ENCODE assay signal across 20 mouse cellular contexts in the genomic region with DNA sequence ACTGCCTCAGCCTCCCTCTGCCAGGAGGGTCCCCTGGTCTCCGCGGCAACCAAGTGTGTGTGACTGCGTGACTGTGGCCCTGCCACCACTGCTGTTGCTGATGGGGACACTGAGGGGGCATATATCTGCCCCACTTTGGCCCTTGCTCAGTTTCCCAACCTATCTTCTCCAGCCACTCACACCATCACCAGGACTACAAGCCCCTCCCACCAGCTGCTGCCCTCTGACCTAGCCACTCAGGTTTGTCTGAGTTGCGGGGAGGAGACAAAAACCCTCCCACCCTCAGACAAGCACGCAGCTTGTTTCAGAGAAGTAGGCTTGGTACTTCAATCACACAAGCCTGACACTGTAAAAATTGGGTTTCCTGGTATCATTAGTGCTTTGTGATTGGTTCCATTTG. TPM values are rescaled to one million over a fixed set of nuclear protein-coding genes. Genes with fewer than 3 reads are reported as not detected.
DNase-seq lines count a peak whose midpoint lies in the region; ATAC-seq lines count a peak whose summit lies in the region.
"Had no signal": no experiment of that assay in that cellular context is flagged by ENCODE, and none has a peak within 500 bp of the region (broad histone marks: within the 10 kb centered on the region; RNA-seq: fewer than 3 reads in every experiment).

No protein-coding gene starts in this region.

- no peak for ATAC-seq in neural tube, embryonic 13.5 days (ENCODE audit: low read depth)
- ATAC-seq in neural tube, embryonic 15.5 days (ENCODE audit: low FRiP score), result no peak
- peak; percentile 22; the same call in 1 of the 2 replicates for ATAC-seq in erythroid progenitor cell, adult 5-6 weeks (replicated peaks; ENCODE audit: low FRiP score, poor library complexity, severe bottlenecking)
- no peak for ATAC-seq in frontal cortex, adult (ENCODE audit: low TSS enrichment)
- ATAC-seq: activated CD4-positive, CD25-positive, alpha-beta regulatory T cell, adult 4 months; forebrain, embryonic 13.5 days; lung, postnatal 0 days had no signal

- no peaks in the 10 kb centered on the region for H3K36me3 ChIP-seq in heart, embryonic 10.5 days
- no peaks in the 10 kb centered on the region for H3K36me3 ChIP-seq in neural tube, embryonic 13.5 days
- H3K36me3 ChIP-seq in neural tube, embryonic 15.5 days, result no peaks in the 10 kb centered on the region
- H3K36me3 ChIP-seq: embryonic facial prominence, embryonic 13.5 days; limb, embryonic 13.5 days; neural tube, embryonic 12.5 days; stomach, embryonic 15.5 days had no signal

- WGBS in heart, embryonic 10.5 days, result 12% methylated on average over 5 of the region's 5 CpGs
- WGBS in neural tube, embryonic 13.5 days, result 14% methylated on average over 5 of the region's 5 CpGs
- WGBS in neural tube, embryonic 15.5 days, result 10% methylated on average over 5 of the region's 5 CpGs

- DNase-seq in heart, embryonic 10.5 days (ENCODE audit: low spot score), result peak; percentile 89
- no peak for DNase-seq in heart, adult 11 months
- DNase-seq in thymus, postnatal 36 days, result no peak
- DNase-seq: adrenal gland, postnatal 25 days; cerebellum, adult 9-10 months; heart, postnatal 36 days had no signal

- no peak overlapping the region for H3K9ac ChIP-seq in neural tube, embryonic 13.5 days
- H3K9ac ChIP-seq in neural tube, embryonic 15.5 days (replicated peaks), result no peak overlapping the region
- H3K9ac ChIP-seq: embryonic facial prominence, embryonic 13.5 days; forebrain, embryonic 13.5 days; limb, embryonic 13.5 days; neural tube, embryonic 12.5 days; stomach, embryonic 15.5 days had no signal

- H3K4me2 ChIP-seq in neural tube, embryonic 13.5 days, result no peak overlapping the region
- H3K4me2 ChIP-seq in neural tube, embryonic 15.5 days, result no peak overlapping the region
- H3K4me2 ChIP-seq: embryonic facial prominence, embryonic 13.5 days; forebrain, embryonic 13.5 days; limb, embryonic 13.5 days; neural tube, embryonic 12.5 days; stomach, embryonic 15.5 days had no signal

- H3K4me1 ChIP-seq in heart, embryonic 10.5 days, result peaks cover 53% of the 10 kb centered on the region
- H3K4me1 ChIP-seq in neural tube, embryonic 13.5 days (replicated peaks), result peaks cover 41% of the 10 kb centered on the region
- peaks cover 28% of the 10 kb centered on the region for H3K4me1 ChIP-seq in neural tube, embryonic 15.5 days
- H3K4me1 ChIP-seq: stomach, embryonic 15.5 days had no signal

- H3K9me3 ChIP-seq in heart, embryonic 10.5 days, result no peaks in the 10 kb centered on the region
- no peaks in the 10 kb centered on the region for H3K9me3 ChIP-seq in neural tube, embryonic 13.5 days
- H3K9me3 ChIP-seq in neural tube, embryonic 15.5 days (replicated peaks), result no peaks in the 10 kb centered on the region
- H3K9me3 ChIP-seq: embryonic facial prominence, embryonic 13.5 days; forebrain, embryonic 13.5 days; limb, embryonic 13.5 days; neural tube, embryonic 12.5 days; stomach, embryonic 15.5 days had no signal

- H3K4me3 ChIP-seq in heart, embryonic 10.5 days, result no peak overlapping the region
- H3K4me3 ChIP-seq in neural tube, embryonic 13.5 days, result no peak overlapping the region
- H3K4me3 ChIP-seq in neural tube, embryonic 15.5 days (replicated peaks), result no peak overlapping the region
- H3K4me3 ChIP-seq: embryonic facial prominence, embryonic 13.5 days; forebrain, embryonic 13.5 days; limb, embryonic 13.5 days; neural tube, embryonic 12.5 days; stomach, embryonic 15.5 days had no signal

- peak overlapping the region; percentile 49; the same call in 1 of the 2 replicates for H3K27ac ChIP-seq in heart, embryonic 10.5 days
- H3K27ac ChIP-seq in neural tube, embryonic 13.5 days (replicated peaks), result peak overlapping the region; percentile 25; the same call in 1 of the 2 replicates
- no peak overlapping the region for H3K27ac ChIP-seq in neural tube, embryonic 15.5 days (replicated peaks)
- H3K27ac ChIP-seq: embryonic facial prominence, embryonic 13.5 days; forebrain, embryonic 13.5 days; kidney, postnatal 0 days; limb, embryonic 13.5 days; neural tube, embryonic 12.5 days; stomach, embryonic 15.5 days had no signal

- H3K27me3 ChIP-seq in heart, embryonic 10.5 days (ENCODE audit: insufficient read depth, poor library complexity, severe bottlenecking), result peaks cover 72% of the 10 kb centered on the region
- peaks cover 37% of the 10 kb centered on the region for H3K27me3 ChIP-seq in neural tube, embryonic 13.5 days
- peaks cover 6% of the 10 kb centered on the region for H3K27me3 ChIP-seq in neural tube, embryonic 15.5 days (replicated peaks)

RNA-seq across cellular contexts. Expression of gene Cacna2d2, which starts 24.0 kb away (rescaled TPM):
- 6.8 TPM in 2 replicates for polyA plus RNA-seq in heart, embryonic 10.5 days (2016; fragmentation: Nextera tagmentation; extraction: Ambion mirVana)
- polyA plus RNA-seq in neural tube, embryonic 13.5 days (2015; fragmentation: Nextera tagmentation; extraction: Ambion mirVana), result 8.1 and 8.6 TPM in 2 replicates
- 7.6 and 9.8 TPM in 2 replicates for polyA plus RNA-seq in neural tube, embryonic 15.5 days (2015; fragmentation: Nextera tagmentation; extraction: Ambion mirVana)
- total RNA-seq in erythroid progenitor cell, adult 5-6 weeks (2015; ENCODE audit: low replicate concordance), result not detected in 2 replicates
- not detected in 2 replicates for total RNA-seq in erythroid progenitor cell, adult 5-6 weeks (2017; ENCODE audit: low replicate concordance)

RNA-seq across cellular contexts. Expression of gene 6430571L13Rik, which starts 35.0 kb away (rescaled TPM):
- polyA plus RNA-seq in heart, embryonic 10.5 days (2016; fragmentation: Nextera tagmentation; extraction: Ambion mirVana), result 0.74 and 1.2 TPM in 2 replicates
- polyA plus RNA-seq in neural tube, embryonic 13.5 days (2015; fragmentation: Nextera tagmentation; extraction: Ambion mirVana), result 6.4 and 6.5 TPM in 2 replicates
- polyA plus RNA-seq in neural tube, embryonic 15.5 days (2015; fragmentation: Nextera tagmentation; extraction: Ambion mirVana), result 7.8 and 9.1 TPM in 2 replicates
- total RNA-seq in erythroid progenitor cell, adult 5-6 weeks (2015; ENCODE audit: low replicate concordance), result not detected in 2 replicates
- total RNA-seq in erythroid progenitor cell, adult 5-6 weeks (2017; ENCODE audit: low replicate concordance), result not detected in 2 replicates
- total RNA-seq: granulocyte monocyte progenitor cell, adult 5-6 weeks; megakaryocyte, adult 5-6 weeks had no signal

RNA-seq across cellular contexts. Expression of gene Hemk1, which starts 37.3 kb away (rescaled TPM):
- polyA plus RNA-seq in heart, embryonic 10.5 days (2016; fragmentation: Nextera tagmentation; extraction: Ambion mirVana), result 13.4 and 14.6 TPM in 2 replicates
- 13.0 and 15.0 TPM in 2 replicates for polyA plus RNA-seq in neural tube, embryonic 13.5 days (2015; fragmentation: Nextera tagmentation; extraction: Ambion mirVana)
- polyA plus RNA-seq in neural tube, embryonic 15.5 days (2015; fragmentation: Nextera tagmentation; extraction: Ambion mirVana), result 16.3 and 18.2 TPM in 2 replicates
- total RNA-seq in erythroid progenitor cell, adult 5-6 weeks (2015; ENCODE audit: low replicate concordance), result not detected in 2 replicates
- 0.15 and 3.9 TPM in 2 replicates for total RNA-seq in erythroid progenitor cell, adult 5-6 weeks (2017; ENCODE audit: low replicate concordance)
